Mouse (Mus musculus): ENCODE results near the gene Gm17651. TPM values are rescaled to one million over a fixed set of nuclear protein-coding genes. Genes with fewer than 3 reads are reported as not detected.

Gene Gm17651
- polyA plus RNA-seq, 1 experiment from 2014 or later = not detected

DNA sequence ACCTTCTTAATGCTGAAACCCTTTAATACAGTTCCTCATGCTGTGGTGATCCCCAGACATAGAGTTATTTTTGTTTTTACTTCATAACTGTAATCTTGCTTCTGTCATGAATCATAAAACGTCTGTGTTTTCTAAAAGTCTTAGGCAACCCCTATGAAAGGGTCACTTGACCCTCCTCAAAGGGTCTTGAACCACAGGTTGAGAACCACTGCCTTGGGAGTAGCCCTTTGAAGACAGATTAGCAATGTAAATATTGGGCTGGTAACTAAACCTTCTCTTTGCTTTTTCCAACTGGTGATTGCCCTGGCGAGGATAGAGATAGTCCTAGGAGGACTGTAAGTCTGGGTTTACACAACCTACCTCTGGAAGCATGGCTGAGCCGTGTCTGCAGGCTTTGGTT is 26.7 kb upstream of the Gm17651 start:
- no peak overlapping the region for H3K27ac ChIP-seq (replicated peaks in 1 of 2; ENCODE audit: control insufficient read depth in 1 of 2, insufficient read depth in 1 of 2, low read depth in 2 of 2, low read length in 2 of 2)
- no peak overlapping the region for H3K4me2 ChIP-seq (ENCODE audit: low read length)
- ATAC-seq (ENCODE audit: insufficient number of reproducible peaks, insufficient read depth, low FRiP score, low read depth) = no peak
- no peaks in the 10 kb centered on the region for H3K27me3 ChIP-seq (ENCODE audit: control insufficient read depth, insufficient read depth, low read length)
- WGBS = 70% methylated on average over 3 of the region's 3 CpGs
- H3K4me3 ChIP-seq (ENCODE audit: control insufficient read depth in 1 of 2, insufficient read depth in 1 of 2, low read depth in 1 of 2, low read length in 2 of 2) = no peak overlapping the region
- H3K36me3 ChIP-seq (ENCODE audit: control insufficient read depth, insufficient read depth, low read length) = peaks cover 96% of the 10 kb centered on the region
- H3K9ac ChIP-seq (ENCODE audit: low read length) = no peak overlapping the region
- H3K4me1 ChIP-seq (ENCODE audit: control insufficient read depth in 2 of 2, insufficient read depth in 2 of 2, low read length in 2 of 2) = no peaks in the 10 kb centered on the region
- H3K9me3 ChIP-seq (ENCODE audit: control insufficient read depth, low read length) = no peaks in the 10 kb centered on the region

DNA sequence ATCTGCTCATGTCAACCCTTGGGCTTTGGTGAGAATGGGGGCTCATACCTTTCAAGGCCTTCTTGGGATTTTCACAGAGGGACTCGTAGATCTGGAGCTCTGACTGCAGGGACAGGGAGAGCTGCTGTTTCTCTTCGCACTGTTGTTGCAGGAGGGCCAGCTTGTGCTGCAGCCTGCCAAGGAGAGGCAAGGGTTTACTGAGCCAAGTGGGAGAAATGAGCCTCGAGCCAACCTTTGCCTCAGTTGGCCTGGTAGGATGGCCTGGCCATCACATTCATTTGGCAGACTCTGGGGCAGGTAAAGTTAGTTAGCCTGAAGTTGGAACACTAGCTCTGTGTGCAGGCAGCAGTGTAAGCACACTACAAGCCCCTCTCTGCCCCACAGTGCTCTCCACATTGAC is 24.6 kb upstream of the Gm17651 start:
- no peak overlapping the region for H3K27ac ChIP-seq (replicated peaks in 1 of 2; ENCODE audit: control insufficient read depth in 1 of 2, insufficient read depth in 1 of 2, low read depth in 2 of 2, low read length in 2 of 2)
- no peaks in the 10 kb centered on the region for H3K4me1 ChIP-seq (ENCODE audit: control insufficient read depth in 2 of 2, insufficient read depth in 2 of 2, low read length in 2 of 2)
- no peak for ATAC-seq (ENCODE audit: insufficient number of reproducible peaks, insufficient read depth, low FRiP score, low read depth)
- H3K9ac ChIP-seq (ENCODE audit: low read length) = no peak overlapping the region
- WGBS = 72% methylated on average over 3 of the region's 3 CpGs
- no peaks in the 10 kb centered on the region for H3K27me3 ChIP-seq (ENCODE audit: control insufficient read depth, insufficient read depth, low read length)
- no peak overlapping the region for H3K4me3 ChIP-seq (ENCODE audit: control insufficient read depth in 1 of 2, insufficient read depth in 1 of 2, low read depth in 1 of 2, low read length in 2 of 2)
- no peaks in the 10 kb centered on the region for H3K9me3 ChIP-seq (ENCODE audit: control insufficient read depth, low read length)
- H3K4me2 ChIP-seq (ENCODE audit: low read length) = no peak overlapping the region
- H3K36me3 ChIP-seq (ENCODE audit: control insufficient read depth, insufficient read depth, low read length) = peaks cover 99% of the 10 kb centered on the region

DNA sequence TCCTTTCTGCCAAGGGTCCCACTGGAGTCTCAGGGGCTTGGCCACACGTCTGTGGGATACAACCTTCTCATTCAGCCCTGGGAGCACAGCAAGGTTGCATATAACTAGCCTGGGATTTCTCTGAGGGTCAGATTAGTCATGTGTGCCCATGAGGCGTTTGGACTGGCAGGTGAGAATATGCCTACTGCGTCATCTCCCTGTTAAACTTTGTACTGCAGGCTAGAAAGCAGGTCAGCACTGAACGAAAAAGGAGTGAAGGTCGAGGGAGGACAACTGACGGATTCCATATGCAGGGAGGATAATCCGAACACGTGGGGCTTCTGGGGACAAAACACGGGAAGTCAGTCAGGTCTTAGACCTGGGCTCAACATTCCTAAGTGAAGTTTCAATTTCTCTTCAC is 22.8 kb upstream of the Gm17651 start:
- WGBS = 60% methylated on average over 9 of the region's 9 CpGs
- H3K36me3 ChIP-seq (ENCODE audit: control insufficient read depth, insufficient read depth, low read length) = peaks cover 99% of the 10 kb centered on the region

DNA sequence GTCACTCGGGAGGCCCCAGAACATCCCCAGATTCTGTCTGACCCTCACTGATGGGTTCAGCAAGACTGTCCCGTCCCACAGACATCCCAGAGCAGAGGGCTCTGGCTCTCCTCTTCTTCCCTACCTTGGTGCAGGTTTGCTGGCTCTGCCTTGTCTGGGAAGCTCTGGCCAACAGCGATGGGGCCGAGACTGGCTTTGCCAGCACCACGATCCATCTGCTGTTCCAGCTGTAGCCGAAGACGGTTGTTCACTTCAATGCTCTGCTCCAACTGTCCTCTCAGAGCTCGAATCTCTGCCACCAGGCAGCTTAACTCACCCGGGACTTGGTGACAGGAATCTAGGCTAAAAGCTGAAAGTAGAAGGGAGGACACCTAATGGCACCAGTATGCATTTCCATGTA is 22.4 kb upstream of the Gm17651 start:
- 73% methylated on average over 9 of the region's 9 CpGs for WGBS
- Histone ChIP-seq H3K36me3 (ENCODE audit: control insufficient read depth, insufficient read depth, low read length) (peaks cover 99% of the 10 kb centered on the region), H3K9ac (ENCODE audit: low read length) (no peak overlapping the region), H3K27me3 (ENCODE audit: control insufficient read depth, insufficient read depth, low read length) (no peaks in the 10 kb centered on the region), H3K4me2 (ENCODE audit: low read length) (no peak overlapping the region), H3K4me1 (ENCODE audit: control insufficient read depth in 2 of 2, insufficient read depth in 2 of 2, low read length in 2 of 2) (no peaks in the 10 kb centered on the region), H3K9me3 (ENCODE audit: control insufficient read depth, low read length) (no peaks in the 10 kb centered on the region), H3K27ac (replicated peaks in 1 of 2; ENCODE audit: control insufficient read depth in 1 of 2, insufficient read depth in 1 of 2, low read depth in 2 of 2, low read length in 2 of 2) (no peak overlapping the region), H3K4me3 (ENCODE audit: control insufficient read depth in 1 of 2, insufficient read depth in 1 of 2, low read depth in 1 of 2, low read length in 2 of 2) (no peak overlapping the region)
- ATAC-seq (ENCODE audit: insufficient number of reproducible peaks, insufficient read depth, low FRiP score, low read depth) = no peak

More for the DNA sequence above, 22.8 kb upstream of the Gm17651 start:
- Histone ChIP-seq H3K27ac (replicated peaks in 1 of 2; ENCODE audit: control insufficient read depth in 1 of 2, insufficient read depth in 1 of 2, low read depth in 2 of 2, low read length in 2 of 2) (no peak overlapping the region), H3K27me3 (ENCODE audit: control insufficient read depth, insufficient read depth, low read length) (no peaks in the 10 kb centered on the region), H3K4me1 (ENCODE audit: control insufficient read depth in 2 of 2, insufficient read depth in 2 of 2, low read length in 2 of 2) (no peaks in the 10 kb centered on the region), H3K4me3 (ENCODE audit: control insufficient read depth in 1 of 2, insufficient read depth in 1 of 2, low read depth in 1 of 2, low read length in 2 of 2) (no peak overlapping the region), H3K9ac (ENCODE audit: low read length) (no peak overlapping the region), H3K9me3 (ENCODE audit: control insufficient read depth, low read length) (no peaks in the 10 kb centered on the region), H3K4me2 (ENCODE audit: low read length) (no peak overlapping the region)
- ATAC-seq (ENCODE audit: insufficient number of reproducible peaks, insufficient read depth, low FRiP score, low read depth) = no peak

GRCm38 (mm10) chr3:97693806-97694205 is 19.3 kb upstream of the Gm17651 start:
- no peak for ATAC-seq (ENCODE audit: insufficient number of reproducible peaks, insufficient read depth, low FRiP score, low read depth)
- no peak overlapping the region for H3K27ac ChIP-seq (replicated peaks in 1 of 2; ENCODE audit: control insufficient read depth in 1 of 2, insufficient read depth in 1 of 2, low read depth in 2 of 2, low read length in 2 of 2)
- peaks cover 4 to 5% of the 10 kb centered on the region in 2 experiments; a peak in 3 of 4 replicates for H3K4me1 ChIP-seq (ENCODE audit: control insufficient read depth in 2 of 2, insufficient read depth in 2 of 2, low read length in 2 of 2)
- H3K4me3 ChIP-seq (ENCODE audit: control insufficient read depth in 1 of 2, insufficient read depth in 1 of 2, low read depth in 1 of 2, low read length in 2 of 2) = no peak overlapping the region
- H3K27me3 ChIP-seq (ENCODE audit: control insufficient read depth, insufficient read depth, low read length) = no peaks in the 10 kb centered on the region
- H3K9me3 ChIP-seq (ENCODE audit: control insufficient read depth, low read length) = no peaks in the 10 kb centered on the region
- no peak overlapping the region for H3K9ac ChIP-seq (ENCODE audit: low read length)
- 90% methylated on average over 6 of the region's 6 CpGs for WGBS
- peaks cover 97% of the 10 kb centered on the region for H3K36me3 ChIP-seq (ENCODE audit: control insufficient read depth, insufficient read depth, low read length)
- no peak overlapping the region for H3K4me2 ChIP-seq (ENCODE audit: low read length)

DNA sequence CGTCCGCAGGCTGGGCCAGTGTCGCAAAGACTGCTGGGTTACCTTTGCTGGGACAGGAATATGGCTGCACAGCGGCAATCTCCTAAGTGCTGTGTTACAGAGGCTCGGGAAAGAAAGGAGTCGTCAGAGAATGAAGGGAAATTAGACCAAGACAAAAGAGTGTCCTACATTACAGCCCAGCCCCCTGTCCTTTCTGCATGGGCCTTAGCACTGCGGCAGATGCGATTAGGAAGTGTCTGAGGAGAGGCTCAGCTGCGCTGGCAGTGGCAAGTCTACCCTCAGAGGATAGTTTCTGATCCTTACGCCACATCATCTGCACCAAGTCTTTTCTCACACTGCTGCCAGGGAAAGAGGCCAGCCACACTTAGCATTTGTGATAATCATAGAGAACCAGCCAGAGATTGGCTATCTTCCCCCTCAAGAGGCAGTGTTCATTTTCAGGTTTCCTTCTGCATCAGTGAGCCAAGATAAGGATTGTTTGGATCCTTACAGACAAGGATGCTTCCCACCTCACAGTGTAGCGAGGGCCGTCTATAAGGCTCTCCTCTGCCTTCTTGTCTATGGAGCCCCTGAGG is 17.0 kb upstream of the Gm17651 start:
- Histone ChIP-seq H3K27ac (replicated peaks in 1 of 2; ENCODE audit: control insufficient read depth in 1 of 2, insufficient read depth in 1 of 2, low read depth in 2 of 2, low read length in 2 of 2) (no peak overlapping the region), H3K27me3 (ENCODE audit: control insufficient read depth, insufficient read depth, low read length) (no peaks in the 10 kb centered on the region), H3K4me1 (ENCODE audit: control insufficient read depth in 2 of 2, insufficient read depth in 2 of 2, low read length in 2 of 2) (peaks cover 4 to 5% of the 10 kb centered on the region in 2 experiments; a peak in 3 of 4 replicates), H3K4me3 (ENCODE audit: control insufficient read depth in 1 of 2, insufficient read depth in 1 of 2, low read depth in 1 of 2, low read length in 2 of 2) (no peak overlapping the region), H3K9me3 (ENCODE audit: control insufficient read depth, low read length) (no peaks in the 10 kb centered on the region), H3K4me2 (ENCODE audit: low read length) (no peak overlapping the region), H3K9ac (ENCODE audit: low read length) (no peak overlapping the region), H3K36me3 (ENCODE audit: control insufficient read depth, insufficient read depth, low read length) (peaks cover 74% of the 10 kb centered on the region)
- 56% methylated on average over 12 of the region's 12 CpGs for WGBS
- ATAC-seq (ENCODE audit: insufficient number of reproducible peaks, insufficient read depth, low FRiP score, low read depth) = no peak

- H3K36me3 ChIP-seq (ENCODE audit: control insufficient read depth, insufficient read depth, low read length) = peaks cover 65% of the 10 kb centered on the region
Measured at GRCm38 (mm10) chr3:97690590-97690989, 16.1 kb upstream of the Gm17651 start.

GRCm38 (mm10) chr3:97689289-97689688 is 14.8 kb upstream of the Gm17651 start:
- Histone ChIP-seq H3K4me2 (ENCODE audit: low read length) (no peak overlapping the region), H3K36me3 (ENCODE audit: control insufficient read depth, insufficient read depth, low read length) (peaks cover 52% of the 10 kb centered on the region), H3K9me3 (ENCODE audit: control insufficient read depth, low read length) (no peaks in the 10 kb centered on the region), H3K4me1 (ENCODE audit: control insufficient read depth in 2 of 2, insufficient read depth in 2 of 2, low read length in 2 of 2) (peaks cover 8 to 10% of the 10 kb centered on the region in 2 experiments), H3K4me3 (ENCODE audit: control insufficient read depth in 1 of 2, insufficient read depth in 1 of 2, low read depth in 1 of 2, low read length in 2 of 2) (no peak overlapping the region), H3K27ac (replicated peaks in 1 of 2; ENCODE audit: control insufficient read depth in 1 of 2, insufficient read depth in 1 of 2, low read depth in 2 of 2, low read length in 2 of 2) (no peak overlapping the region), H3K9ac (ENCODE audit: low read length) (no peak overlapping the region), H3K27me3 (ENCODE audit: control insufficient read depth, insufficient read depth, low read length) (no peaks in the 10 kb centered on the region)
- 31% methylated on average over 2 of the region's 2 CpGs for WGBS
- ATAC-seq (ENCODE audit: insufficient number of reproducible peaks, insufficient read depth, low FRiP score, low read depth) = no peak

More at GRCm38 (mm10) chr3:97690590-97690989, 16.1 kb upstream of the Gm17651 start:
- 46% methylated on average over 7 of the region's 7 CpGs for WGBS
- Histone ChIP-seq H3K9me3 (ENCODE audit: control insufficient read depth, low read length) (no peaks in the 10 kb centered on the region), H3K4me1 (ENCODE audit: control insufficient read depth in 2 of 2, insufficient read depth in 2 of 2, low read length in 2 of 2) (peaks cover 4 to 5% of the 10 kb centered on the region in 2 experiments; a peak in 3 of 4 replicates), H3K9ac (ENCODE audit: low read length) (no peak overlapping the region), H3K27ac (replicated peaks in 1 of 2; ENCODE audit: control insufficient read depth in 1 of 2, insufficient read depth in 1 of 2, low read depth in 2 of 2, low read length in 2 of 2) (no peak overlapping the region), H3K27me3 (ENCODE audit: control insufficient read depth, insufficient read depth, low read length) (no peaks in the 10 kb centered on the region), H3K4me2 (ENCODE audit: low read length) (no peak overlapping the region), H3K4me3 (ENCODE audit: control insufficient read depth in 1 of 2, insufficient read depth in 1 of 2, low read depth in 1 of 2, low read length in 2 of 2) (no peak overlapping the region)
- ATAC-seq (ENCODE audit: insufficient number of reproducible peaks, insufficient read depth, low FRiP score, low read depth) = no peak

Data from heart, embryonic 14.5 days (tissue).